Mouse (Mus musculus) brain, embryonic 14.5 days (tissue): Measurements from ENCODE around the gene Commd9. TPM values are rescaled to one million over a fixed set of nuclear protein-coding genes. Genes with fewer than 3 reads are reported as not detected.

ENCODE experiments used
- DNase-seq: peaks from one replicate; pipeline ENCODE4 v3.0.0-alpha.2; 2011; ENCODE audit warnings: low read depth
- CTCF ChIP-seq: fragments of 200-500 bp; IDR thresholded peaks from 2 replicates; pipeline ENCODE4 v1.5.1; 2012; ENCODE audit warnings: inconsistent platforms, mild to moderate bottlenecking, moderate library complexity, borderline replicate concordance; ENCODE audit not compliant: insufficient read depth, insufficient read length; ENCODE audit errors: extremely low read depth
- POLR2A ChIP-seq: fragments of 200-500 bp; IDR thresholded peaks from 2 replicates; pipeline ENCODE4 v1.6.1; 2012; ENCODE audit warnings: mild to moderate bottlenecking, inconsistent platforms, borderline replicate concordance; ENCODE audit not compliant: poor library complexity, insufficient read depth, insufficient read length, severe bottlenecking; ENCODE audit errors: extremely low read depth
- polyA plus RNA-seq: library from polyadenylated mRNA; depleted of rRNA; stranded (reverse); fragments of >200 nt; gene quantifications from 2 replicates; pipeline ENCODE4 v1.2.3, GENCODE M21; 2012; rRNA removed

Commd9 gene
- 137 and 182 TPM in 2 replicates for polyA plus RNA-seq

DNA sequence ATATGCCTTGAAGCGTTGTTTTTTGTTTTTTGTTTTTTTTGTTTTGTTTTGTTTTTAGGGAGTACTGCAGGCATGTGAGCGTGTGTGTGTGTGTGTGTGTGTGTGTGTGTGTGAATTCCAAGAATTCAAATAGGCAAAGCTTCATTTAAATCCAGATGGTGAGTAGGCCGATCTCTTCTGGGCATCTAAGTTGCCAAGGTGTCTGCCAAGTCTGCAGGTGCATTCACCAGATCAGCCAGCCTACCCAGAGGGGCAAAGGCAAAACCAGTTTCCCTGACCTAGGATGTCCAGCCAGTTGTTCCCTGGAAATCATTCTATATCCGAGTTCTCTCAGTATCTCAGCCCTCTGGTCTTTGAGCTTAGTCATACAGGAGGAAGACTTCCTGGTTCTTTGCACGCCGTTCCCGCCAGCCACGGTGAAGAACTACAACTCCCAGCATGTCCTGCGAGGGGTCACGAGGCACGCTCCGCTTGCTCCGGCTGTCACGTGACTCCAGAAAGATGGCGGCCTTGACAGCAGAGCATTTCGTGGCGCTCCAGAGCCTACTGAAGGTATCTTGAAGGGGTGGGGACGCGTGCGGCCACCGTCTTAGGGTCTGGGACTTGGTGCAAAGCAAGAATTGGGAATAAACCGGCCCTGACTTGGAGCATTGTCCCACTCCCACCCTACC is at the start of gene Commd9:
TSS of gene Commd9 (plus strand) at position 480 of the 671 bp plus-strand sequence.
- TF ChIP-seq CTCF: no peak
- TF ChIP-seq POLR2A: peak; percentile 21; the same call in 1 of the 2 replicates
- peak; percentile 98 for DNase-seq

DNA sequence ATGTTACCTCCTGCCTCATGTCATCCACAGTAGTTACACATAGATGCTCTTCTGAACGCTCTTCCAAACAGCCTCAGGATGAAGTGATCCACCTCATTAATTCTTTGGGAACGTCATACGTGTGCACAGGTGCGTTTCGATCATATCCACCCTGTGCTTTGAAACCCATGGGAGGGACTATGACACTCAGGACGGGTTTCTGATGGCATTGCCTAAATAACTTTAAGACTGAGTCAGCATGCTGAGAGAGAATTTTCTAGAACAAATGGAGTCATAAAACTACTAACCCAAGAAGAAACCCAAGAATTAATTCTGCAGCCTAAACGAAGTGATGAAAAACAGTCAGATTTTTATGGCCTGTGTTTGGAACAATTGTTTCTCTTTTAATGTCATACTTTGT is 43.3 kb upstream of the Commd9 start:
- TF ChIP-seq CTCF: no peak
- no peak for TF ChIP-seq POLR2A
- no peak for DNase-seq

DNA sequence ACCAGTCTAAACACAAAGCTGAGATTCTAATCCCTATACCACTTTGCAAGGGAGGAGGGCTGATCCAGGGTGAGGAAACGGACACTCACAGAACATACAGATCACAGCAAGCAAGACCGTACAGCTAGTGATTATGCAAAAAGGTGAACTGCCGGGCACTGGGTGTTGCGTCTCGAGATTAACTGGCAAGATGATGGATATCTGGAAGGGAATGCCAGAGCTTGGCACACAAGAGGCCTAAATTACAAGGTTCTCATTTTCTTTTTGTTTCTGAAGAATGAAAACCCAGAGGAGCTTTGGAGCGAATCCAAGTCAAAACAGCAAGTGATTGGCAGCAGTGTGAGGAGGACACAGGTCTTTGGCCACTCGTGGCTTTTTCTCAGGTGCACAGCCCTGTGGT is 31.3 kb upstream of the Commd9 start:
- TF ChIP-seq POLR2A (no peak), CTCF (no peak)
- DNase-seq: peak; percentile 53

DNA sequence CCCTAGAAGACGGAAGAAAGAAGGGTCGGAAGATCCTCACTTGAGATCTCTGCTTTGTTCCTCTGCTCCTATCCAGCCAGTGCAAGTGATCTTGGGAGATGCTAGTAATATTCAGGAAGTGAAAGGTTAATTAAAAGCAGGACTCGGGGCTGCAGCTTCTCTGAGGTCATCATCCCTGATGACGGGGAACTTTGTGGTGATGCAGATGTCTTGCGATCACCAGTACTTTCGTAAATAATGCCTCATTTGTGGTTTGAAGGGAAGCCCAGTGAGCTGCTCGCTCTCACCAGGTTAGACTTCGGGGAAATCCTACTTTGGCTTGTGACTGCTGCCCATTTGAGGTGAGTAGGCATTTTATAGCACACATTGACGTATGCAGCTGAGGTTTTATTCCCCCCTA is 29.9 kb upstream of the Commd9 start:
- no peak for DNase-seq
- TF ChIP-seq POLR2A (no peak), CTCF (no peak)

DNA sequence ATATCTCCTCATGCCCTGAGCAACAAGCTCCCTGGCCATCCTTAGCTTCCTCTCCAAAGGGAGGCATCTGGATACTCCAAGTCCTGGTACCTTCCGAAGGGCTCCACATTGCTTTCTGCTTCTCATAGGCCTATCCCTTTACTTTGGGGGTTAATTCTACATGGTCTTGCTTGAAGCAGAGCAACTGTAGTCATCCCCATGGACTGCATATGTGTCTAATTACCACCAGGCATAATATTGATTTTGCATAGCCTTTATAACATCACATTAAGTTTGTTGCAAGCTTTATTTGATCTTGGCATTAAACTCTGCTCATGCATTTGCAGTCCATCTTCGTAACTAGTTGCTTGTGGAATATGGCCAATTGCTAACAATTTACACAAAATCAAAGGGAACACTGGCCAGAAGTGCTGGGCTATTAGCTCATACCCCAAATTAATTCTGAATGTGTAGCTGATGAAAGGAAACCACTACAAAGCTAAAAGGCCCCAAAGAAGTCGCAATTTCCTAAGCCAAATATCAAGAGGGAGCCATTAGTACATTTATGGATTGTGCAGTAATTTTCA is 25.0 kb upstream of the Commd9 start:
- peak; percentile 79 for DNase-seq

DNA sequence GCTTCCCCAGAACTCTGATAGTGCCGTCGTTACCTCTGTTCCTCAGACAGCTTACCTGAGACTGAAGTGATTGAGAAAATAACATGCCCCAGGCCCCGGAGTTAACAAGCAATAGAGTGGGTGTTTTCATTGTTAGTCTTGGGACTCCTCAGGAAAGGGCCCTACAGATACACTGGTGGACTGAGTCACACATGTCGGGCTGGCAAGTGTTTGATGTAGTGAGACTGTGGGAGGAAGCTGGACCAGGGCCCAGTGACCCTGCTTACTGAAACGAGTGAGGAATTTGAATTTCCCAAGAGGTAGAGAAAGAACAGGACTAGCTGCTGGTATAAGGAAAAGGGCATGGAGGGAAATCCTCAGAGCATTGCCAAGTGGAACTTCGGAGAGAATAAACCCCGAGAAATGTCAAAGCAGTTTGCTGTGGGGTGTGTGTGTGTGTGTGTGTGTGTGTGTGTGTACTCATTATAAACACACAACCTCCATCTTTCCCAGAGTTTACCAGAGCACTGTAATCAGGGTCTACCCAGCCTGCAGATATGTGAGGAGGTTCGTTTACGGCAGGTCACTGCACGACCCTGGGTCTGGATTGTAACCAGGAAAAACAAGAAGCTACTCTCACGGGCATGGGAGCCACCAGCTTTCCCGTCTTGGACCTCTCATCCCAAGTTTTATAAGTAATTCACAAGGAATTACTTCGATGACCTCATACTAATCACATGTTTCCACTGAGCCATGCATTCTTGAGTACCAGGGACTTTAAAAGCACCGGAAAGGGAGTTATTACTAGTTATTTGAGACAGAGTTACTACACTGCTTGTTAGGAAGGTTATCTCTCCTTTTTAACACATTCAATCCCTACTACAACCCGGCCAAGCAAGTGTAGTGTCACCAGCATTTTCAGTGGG is 23.6 kb upstream of the Commd9 start:
- TF ChIP-seq CTCF: no peak
- no peak for TF ChIP-seq POLR2A
- DNase-seq: peak; percentile 76

More for the DNA sequence above, 25.0 kb upstream of the Commd9 start:
- TF ChIP-seq POLR2A (no peak), CTCF (no peak)

DNA sequence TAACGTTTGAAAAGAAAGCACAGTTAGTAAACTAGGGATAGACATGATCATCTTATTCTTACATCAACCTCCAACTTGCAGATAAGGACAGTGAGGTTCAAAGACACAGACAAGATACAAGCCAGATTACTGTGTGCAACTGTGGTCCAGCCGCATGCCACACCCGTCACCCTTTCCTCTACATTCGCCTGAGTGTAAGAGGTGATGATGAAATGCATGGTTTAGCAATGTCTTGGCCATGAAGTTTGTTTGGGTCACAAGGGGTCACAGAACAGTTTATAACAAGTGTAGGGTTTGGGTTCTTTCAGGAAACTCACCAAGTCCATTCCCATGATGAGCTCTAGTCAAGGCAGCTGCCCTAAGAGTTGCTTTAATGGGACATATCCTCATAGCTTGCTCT is 17.4 kb upstream of the Commd9 start:
- no peak for DNase-seq
- no peak for TF ChIP-seq CTCF
- no peak for TF ChIP-seq POLR2A

DNA sequence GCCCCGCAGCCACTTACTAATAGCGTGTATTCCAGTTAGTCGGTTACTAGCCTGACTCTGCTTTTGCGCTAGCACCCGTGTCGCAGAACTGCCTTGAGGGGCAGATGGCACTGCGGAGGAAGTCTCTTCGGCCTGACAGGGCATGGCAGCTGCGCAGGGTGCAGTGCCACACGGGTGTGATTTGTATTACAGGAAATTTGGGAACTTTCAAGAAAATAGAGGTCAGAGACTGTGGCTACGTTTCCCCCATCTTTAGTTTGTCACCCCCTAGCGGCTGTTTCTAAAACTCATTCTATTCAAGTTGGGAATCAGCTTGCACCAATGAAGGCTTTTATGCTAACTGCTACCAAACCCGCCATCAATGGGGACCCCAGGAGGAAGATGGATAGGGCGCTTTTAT is 14.9 kb upstream of the Commd9 start:
- TF ChIP-seq POLR2A (no peak), CTCF (peak; percentile 46; the same call in 1 of the 2 replicates)
- DNase-seq: peak; percentile 69

DNA sequence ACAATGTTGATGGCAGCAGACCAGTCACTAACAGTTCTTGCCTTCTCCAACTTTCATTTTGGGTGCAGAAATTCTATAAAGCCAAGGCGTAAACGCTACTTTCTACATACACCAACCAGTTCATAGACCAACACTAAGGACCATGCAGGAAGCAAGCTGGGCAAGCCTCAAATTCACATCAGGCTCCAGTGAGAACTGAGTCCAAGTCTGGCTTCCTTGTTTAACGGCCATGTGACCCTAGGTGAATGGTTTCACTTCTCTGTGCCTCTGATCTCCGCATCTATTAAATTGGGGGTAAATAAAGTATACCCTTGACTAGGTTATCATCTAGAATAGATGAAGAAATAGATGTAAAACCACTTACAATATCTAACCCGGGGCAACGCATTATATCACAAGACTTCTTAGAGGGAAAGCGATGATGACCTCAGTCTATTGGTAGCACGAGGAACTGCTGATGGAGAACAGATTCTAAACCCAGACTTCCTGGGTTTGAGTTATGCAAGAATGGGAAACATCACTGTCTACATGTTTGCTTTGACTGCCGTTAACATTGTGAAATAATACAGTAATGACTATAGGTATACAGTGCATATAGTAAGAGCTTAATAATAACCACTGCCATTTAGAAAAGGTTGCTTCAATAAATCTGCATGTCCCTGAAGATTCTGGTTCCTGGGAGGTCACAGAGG is 4.4 kb upstream of the Commd9 start:
- no peak for TF ChIP-seq CTCF
- no peak for TF ChIP-seq POLR2A
- DNase-seq: no peak

DNA sequence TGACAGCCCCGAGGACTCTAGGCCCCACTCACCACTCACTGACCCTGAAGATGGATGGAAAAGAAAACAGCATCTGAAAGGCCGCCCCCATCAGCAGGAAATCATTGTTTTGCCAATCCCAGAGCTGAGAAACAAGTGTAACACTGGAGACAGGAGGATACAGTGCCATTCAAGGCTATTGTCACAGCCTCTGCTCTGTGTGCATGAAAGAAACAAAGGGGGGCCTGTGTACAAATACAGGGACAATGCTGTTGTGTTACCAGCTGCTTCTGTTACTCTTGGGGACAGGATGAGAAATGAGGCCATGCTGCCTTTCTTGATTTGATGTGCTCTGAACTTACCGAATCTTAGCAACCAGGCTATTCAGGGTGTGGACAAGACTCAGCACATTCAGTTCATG is 3.0 kb upstream of the Commd9 start, which contains the start of gene Prr5l:
TSS of gene Prr5l (minus strand) at position 30 of the 400 bp plus-strand sequence.
- TF ChIP-seq POLR2A (no peak), CTCF (no peak)
- no peak for DNase-seq
